Mouse (Mus musculus) embryonic facial prominence, embryonic 11.5 days (tissue): ENCODE data around the gene Arl6ip5. TPM values are rescaled to one million over a fixed set of nuclear protein-coding genes. Genes with fewer than 3 reads are reported as not detected.

Experiments
- ATAC-seq: fragments of 200-750 bp; cut with Nextera tagmentation; replicated peaks from 2 replicates; pipeline ENCODE4 v1.8.0; 2017; ENCODE audit warnings: low read depth; ENCODE audit not compliant: insufficient number of reproducible peaks, low FRiP score, low TSS enrichment
- DNase-seq: peaks from one replicate; pipeline ENCODE4 v3.0.0-alpha.2; 2015; ENCODE audit warnings: low spot score
- H3K27ac ChIP-seq: fragments of 300-500 bp; sonication (generic); replicated peaks from 2 replicates; pipeline ENCODE4 v1.5.1; 2014; ENCODE audit warnings: mild to moderate bottlenecking, low read depth, low read length, control low read depth
- H3K27me3 ChIP-seq: fragments of 300-500 bp; sonication (generic); 2 replicates; pipeline ENCODE4 v1.6.1; 2014; ENCODE audit warnings: mild to moderate bottlenecking, low read length, moderate library complexity, mixed read lengths; ENCODE audit not compliant: control insufficient read depth, insufficient read depth
- H3K36me3 ChIP-seq: fragments of 300-500 bp; sonication (generic); replicated peaks from 2 replicates; pipeline ENCODE4 v1.6.1; 2014; ENCODE audit warnings: low read depth, mild to moderate bottlenecking, low read length, moderate library complexity, mixed read lengths; ENCODE audit not compliant: control insufficient read depth, insufficient read depth
- H3K4me1 ChIP-seq: fragments of 300-500 bp; sonication (generic); 2 replicates; pipeline ENCODE4 v1.6.1; 2014; ENCODE audit warnings: low read length, mixed read lengths; ENCODE audit not compliant: control insufficient read depth, insufficient read depth
- H3K4me2 ChIP-seq: fragments of 300-500 bp; sonication (generic); 2 replicates; pipeline ENCODE4 v1.6.1; 2014; ENCODE audit warnings: low read depth, mild to moderate bottlenecking, control low read depth, low read length, moderate library complexity
- H3K4me3 ChIP-seq: fragments of 300-500 bp; sonication (generic); 2 replicates; pipeline ENCODE4 v1.5.1; 2014; ENCODE audit warnings: low read depth, low read length, control low read depth
- H3K9ac ChIP-seq: fragments of 300-500 bp; sonication (generic); replicated peaks from 2 replicates; pipeline ENCODE4 v1.6.1; 2014; ENCODE audit warnings: mild to moderate bottlenecking, control low read depth, low read length
- H3K9me3 ChIP-seq: fragments of 300-500 bp; sonication (generic); replicated peaks from 2 replicates; pipeline ENCODE4 v1.6.1; 2016; ENCODE audit warnings: mild to moderate bottlenecking, low read length, inconsistent platforms, mixed read lengths; ENCODE audit not compliant: control insufficient read depth
- WGBS: fragments of 180-500 bp; shearing (Covaris S2); extraction: QIAGEN DNeasy Blood & Tissue Kit; methylation state at CpG from one replicate; pipeline ENCODE4 v1.1.7; 2014; 5-methylcytosine and 5-hydroxymethylcytosine counted together
- polyA plus RNA-seq: library from polyadenylated mRNA; unstranded; fragments of >200 nt; fragmentation: Nextera tagmentation; extraction: Ambion mirVana; gene quantifications from 2 replicates; pipeline ENCODE4 v1.2.1, GENCODE M21; 2014

Arl6ip5 gene
- polyA plus RNA-seq, 1 experiment from 2014 or later: 33.4 TPM

DNA sequence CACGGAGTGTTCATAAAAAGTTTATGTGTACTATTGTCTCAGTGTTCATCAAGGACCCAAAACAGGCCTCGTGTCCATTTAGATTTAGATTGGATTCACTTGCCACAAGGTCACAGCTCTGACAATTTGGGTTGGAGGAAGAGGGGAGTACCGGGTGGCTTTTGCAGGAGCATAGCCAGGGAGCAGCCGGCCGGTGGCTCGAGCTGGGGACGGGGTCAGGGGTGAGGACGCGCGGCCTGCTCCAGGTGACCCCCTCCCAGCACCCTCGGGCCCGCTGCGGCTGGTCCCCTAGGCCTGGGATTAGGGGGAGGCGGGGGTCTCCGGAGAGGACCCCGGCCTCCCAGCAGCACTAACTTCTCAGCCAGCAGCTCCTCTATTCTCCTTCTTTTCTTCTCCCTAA is 5.5 kb upstream of the Arl6ip5 start:
- under 1% methylated on average over 15 of the region's 16 CpGs for WGBS

DNA sequence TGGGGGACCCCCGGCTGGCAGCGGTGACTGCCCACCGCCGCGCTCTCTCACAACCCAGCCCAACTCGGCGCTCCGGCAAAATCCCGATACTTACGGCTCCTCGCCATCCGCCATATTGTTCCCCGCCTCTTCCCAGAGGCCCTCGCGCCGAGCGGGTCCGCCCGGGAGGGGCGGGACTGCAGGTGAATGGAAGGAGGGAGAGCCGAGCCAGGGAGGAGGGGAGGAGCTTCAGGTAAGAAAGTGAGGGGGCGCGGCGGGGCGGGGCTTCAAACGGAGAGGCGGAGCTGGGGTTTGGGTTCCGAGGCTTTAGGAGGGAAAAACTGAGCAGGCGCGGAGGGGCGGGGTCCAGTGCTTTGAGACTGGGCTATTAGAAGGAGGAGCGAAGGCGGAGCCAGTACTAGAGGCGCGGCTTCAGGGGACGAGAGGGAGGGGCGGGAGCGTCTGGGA is 5.0 kb upstream of the Arl6ip5 start, which contains the start of gene Uba3:
Gene Uba3, minus strand, starts transcription at position 209 of the 447 bp plus-strand sequence.
- DNase-seq (peak; percentile 100), ATAC-seq (peak; percentile 96)
- peak within 1 kb of the TSS; percentile 94 for H3K4me3 ChIP-seq
- peak within 1 kb of the TSS; percentile 97 for H3K9ac ChIP-seq
- WGBS: under 1% methylated on average over 35 of the region's 38 CpGs
- H3K36me3 ChIP-seq: no peaks in the 10 kb centered on the region
- no peaks in the 10 kb centered on the region for H3K9me3 ChIP-seq
- no peaks in the 10 kb centered on the region for H3K4me1 ChIP-seq
- H3K27ac ChIP-seq: peak within 1 kb of the TSS; percentile 78
- peak within 1 kb of the TSS; percentile 47 for H3K4me2 ChIP-seq
- no peaks in the 10 kb centered on the region for H3K27me3 ChIP-seq

More for the DNA sequence above, 5.5 kb upstream of the Arl6ip5 start:
- Histone ChIP-seq H3K4me2 (peak overlapping the region; percentile 47), H3K36me3 (no peaks in the 10 kb centered on the region), H3K27me3 (no peaks in the 10 kb centered on the region), H3K4me3 (peak overlapping the region; percentile 94), H3K4me1 (no peaks in the 10 kb centered on the region), H3K27ac (peak overlapping the region; percentile 78), H3K9me3 (no peaks in the 10 kb centered on the region), H3K9ac (peak overlapping the region; percentile 97)
- DNase-seq (peak; percentile 18), ATAC-seq (peak; percentile 39)

DNA sequence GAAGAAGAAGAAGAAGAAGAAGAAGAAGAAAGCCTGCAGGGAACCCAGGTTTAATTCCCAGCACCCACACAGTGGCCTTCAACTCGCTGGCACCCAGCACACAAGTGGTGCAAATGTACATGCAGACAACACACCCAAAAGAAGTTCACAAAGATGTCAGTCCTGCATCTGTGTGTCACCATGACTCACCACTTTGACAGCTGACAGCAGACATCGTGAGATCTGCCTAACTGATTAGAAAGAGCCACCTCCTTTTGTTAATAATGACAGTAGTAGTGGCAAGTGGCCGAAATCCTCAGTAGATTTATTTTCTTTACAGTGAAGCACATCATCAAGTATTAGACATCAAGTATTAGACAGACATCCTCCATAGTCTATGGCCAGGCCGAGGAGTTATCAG is 3.4 kb upstream of the Arl6ip5 start:
- H3K9me3 ChIP-seq: no peaks in the 10 kb centered on the region
- DNase-seq (no peak), ATAC-seq (no peak)
- H3K4me3 ChIP-seq: no peak overlapping the region
- H3K27ac ChIP-seq: no peak overlapping the region
- H3K36me3 ChIP-seq: no peaks in the 10 kb centered on the region
- H3K9ac ChIP-seq: no peak overlapping the region
- WGBS: 84% methylated on average over 4 of the region's 4 CpGs
- H3K27me3 ChIP-seq: no peaks in the 10 kb centered on the region
- no peak overlapping the region for H3K4me2 ChIP-seq
- H3K4me1 ChIP-seq: no peaks in the 10 kb centered on the region

DNA sequence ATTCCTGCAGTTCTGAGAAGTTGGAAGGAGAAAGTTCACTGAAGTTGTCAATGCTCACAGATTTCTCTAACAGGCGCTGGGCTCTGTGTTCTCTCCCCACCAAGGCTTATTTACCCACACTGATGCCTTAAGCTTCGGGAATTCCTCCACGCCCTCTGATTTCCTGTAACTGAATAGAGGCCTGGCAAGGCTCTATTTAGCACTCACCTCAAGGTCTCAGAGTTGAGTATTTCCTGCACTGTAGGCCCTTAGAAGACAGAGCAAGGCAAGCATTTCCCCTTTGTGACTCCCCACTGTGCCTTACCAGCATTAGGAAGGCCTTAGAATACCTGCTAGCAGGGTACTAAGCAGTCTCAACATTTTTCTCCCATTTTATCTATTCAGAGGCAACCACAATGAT is 2.1 kb upstream of the Arl6ip5 start:
- H3K36me3 ChIP-seq: no peaks in the 10 kb centered on the region
- no peaks in the 10 kb centered on the region for H3K9me3 ChIP-seq
- no peaks in the 10 kb centered on the region for H3K27me3 ChIP-seq
- H3K27ac ChIP-seq: no peak overlapping the region
- H3K4me3 ChIP-seq: no peak overlapping the region
- WGBS: 22% methylated on average over 3 of the region's 3 CpGs
- no peak overlapping the region for H3K9ac ChIP-seq
- no peak for DNase-seq
- no peak overlapping the region for H3K4me2 ChIP-seq
- no peaks in the 10 kb centered on the region for H3K4me1 ChIP-seq
- no peak for ATAC-seq

DNA sequence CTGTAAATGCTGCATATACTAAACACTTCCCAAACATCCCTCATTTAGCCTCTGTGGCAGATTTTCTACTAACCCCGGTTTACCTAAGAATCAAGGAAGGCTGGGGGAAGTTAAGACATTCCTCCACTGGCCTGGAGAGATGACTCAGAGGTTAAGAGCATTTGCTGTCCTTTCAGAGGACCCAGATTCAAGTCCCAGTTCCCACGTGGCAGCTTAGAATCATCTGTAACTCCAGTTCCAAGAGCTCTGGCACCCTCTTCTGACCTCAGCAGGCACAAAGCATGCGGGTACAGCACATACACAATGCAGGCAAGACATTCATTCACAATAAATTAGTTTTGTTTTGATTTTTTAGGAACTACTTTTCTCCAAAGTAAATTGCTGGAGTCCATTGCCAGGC is 1.3 kb upstream of the Arl6ip5 start:
- WGBS: 47% methylated on average over 3 of the region's 3 CpGs
- H3K36me3 ChIP-seq: no peaks in the 10 kb centered on the region
- H3K4me2 ChIP-seq: no peak overlapping the region
- H3K27me3 ChIP-seq: no peaks in the 10 kb centered on the region
- H3K9me3 ChIP-seq: no peaks in the 10 kb centered on the region
- H3K4me3 ChIP-seq: no peak overlapping the region
- no peaks in the 10 kb centered on the region for H3K4me1 ChIP-seq
- DNase-seq (no peak), ATAC-seq (no peak)
- H3K9ac ChIP-seq: no peak overlapping the region
- H3K27ac ChIP-seq: no peak overlapping the region

DNA sequence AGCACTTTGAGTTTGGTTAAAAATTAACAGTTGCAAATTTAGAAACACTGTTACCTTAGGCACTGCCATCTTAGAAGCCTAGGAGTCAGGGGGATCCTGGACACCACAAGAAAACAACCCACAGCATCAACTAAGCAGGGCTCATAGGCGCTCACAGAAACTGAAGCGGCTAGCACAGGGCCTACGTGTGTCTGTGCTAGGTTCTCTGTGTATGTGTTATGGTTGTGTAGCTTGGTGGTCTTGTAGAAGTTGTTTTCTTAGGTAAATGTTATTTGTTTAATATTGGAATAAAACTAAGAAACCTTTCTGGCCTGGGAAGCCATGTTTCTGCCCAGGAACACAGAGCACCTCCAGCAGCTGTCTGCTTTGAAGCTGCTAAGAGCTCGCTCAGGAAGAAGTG is 738 bp upstream of the Arl6ip5 start:
- Histone ChIP-seq H3K4me3 (no peak overlapping the region), H3K27me3 (no peaks in the 10 kb centered on the region), H3K4me1 (no peaks in the 10 kb centered on the region), H3K27ac (no peak overlapping the region), H3K9ac (no peak overlapping the region), H3K36me3 (no peaks in the 10 kb centered on the region), H3K4me2 (no peak overlapping the region), H3K9me3 (no peaks in the 10 kb centered on the region)
- 79% methylated on average over 4 of the region's 4 CpGs for WGBS
- DNase-seq (no peak), ATAC-seq (no peak)

DNA sequence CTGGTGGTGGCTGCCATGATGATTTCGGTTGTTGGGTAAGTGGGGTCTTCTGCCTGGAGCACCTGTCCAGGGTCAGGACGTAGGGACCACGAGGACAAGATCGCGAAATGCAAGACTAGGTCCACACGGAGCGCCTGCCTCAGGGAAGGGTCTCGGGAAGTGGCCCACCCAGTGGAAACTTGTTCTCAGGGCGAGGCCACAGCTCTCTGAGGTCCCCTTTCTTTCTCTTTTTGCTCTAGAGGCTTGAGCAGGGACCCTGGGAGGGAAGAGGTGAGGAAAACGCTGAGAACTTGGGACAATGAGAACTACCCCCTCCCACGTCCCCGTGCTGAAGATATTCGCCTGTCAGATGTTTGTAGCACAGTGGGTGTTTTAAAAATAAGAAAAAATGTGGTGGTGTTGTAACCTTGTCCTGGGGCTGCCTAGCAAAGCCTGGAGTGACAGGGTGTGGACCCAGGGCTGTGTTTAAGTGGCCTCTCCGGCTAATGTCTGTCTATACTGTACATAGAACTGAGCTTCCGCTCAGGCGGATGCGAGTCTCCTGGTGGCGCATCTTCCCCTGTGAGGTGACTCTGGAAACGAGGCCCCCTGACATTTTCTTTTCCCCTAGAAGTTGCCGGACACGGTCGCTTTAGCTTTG is 593 bp downstream of the Arl6ip5 start:
- WGBS: 3% methylated on average over 22 of the region's 22 CpGs
- Histone ChIP-seq H3K4me1 (no peaks in the 10 kb centered on the region), H3K36me3 (no peaks in the 10 kb centered on the region), H3K4me3 (peak overlapping the region; percentile 48), H3K9me3 (no peaks in the 10 kb centered on the region), H3K4me2 (peak overlapping the region; percentile 54), H3K27ac (no peak overlapping the region), H3K9ac (peak overlapping the region; percentile 61), H3K27me3 (no peaks in the 10 kb centered on the region)
- ATAC-seq (peak; percentile 42), DNase-seq (peak; percentile 23)

DNA sequence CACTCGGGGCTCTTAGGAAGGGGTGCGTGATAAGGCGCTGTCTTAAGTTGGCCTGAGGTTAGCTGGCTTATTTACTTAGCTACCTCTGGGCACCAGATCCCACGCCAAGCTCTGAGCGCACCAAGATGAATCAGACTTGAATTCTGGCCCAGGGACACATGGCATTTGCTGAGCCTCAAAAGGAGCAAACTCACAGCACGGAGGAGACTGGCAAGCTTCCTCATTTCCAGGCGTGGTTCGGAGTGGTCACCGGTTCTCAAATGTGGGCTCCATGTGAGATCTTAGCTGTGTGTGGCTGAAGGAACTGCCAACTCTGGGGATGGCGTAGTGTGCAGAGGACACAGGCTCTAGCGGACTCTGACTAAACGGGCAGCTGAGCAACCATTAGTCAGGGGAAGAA is 1.5 kb downstream of the Arl6ip5 start:
- DNase-seq (no peak), ATAC-seq (no peak)
- no peaks in the 10 kb centered on the region for H3K9me3 ChIP-seq
- peak overlapping the region; percentile 17 for H3K4me2 ChIP-seq
- H3K4me3 ChIP-seq: no peak overlapping the region
- H3K27ac ChIP-seq: no peak overlapping the region
- H3K9ac ChIP-seq: no peak overlapping the region
- 78% methylated on average over 12 of the region's 12 CpGs for WGBS
- H3K27me3 ChIP-seq: no peaks in the 10 kb centered on the region
- H3K36me3 ChIP-seq: no peaks in the 10 kb centered on the region
- no peaks in the 10 kb centered on the region for H3K4me1 ChIP-seq
